Mouse (Mus musculus) lung, embryonic 15.5 days (tissue): ENCODE measurements around the gene Plcb4. TPM values are rescaled to one million over a fixed set of nuclear protein-coding genes. Genes with fewer than 3 reads are reported as not detected.

Source experiments
- ATAC-seq: fragments of 200-750 bp; cut with Nextera tagmentation; 2 replicates; pipeline ENCODE4 v1.8.0; 2017; ENCODE audit warnings: moderate number of reproducible peaks, borderline replicate concordance; ENCODE audit not compliant: low FRiP score, low TSS enrichment; ENCODE audit errors: extremely low read depth
- H3K27ac ChIP-seq: fragments of 300-500 bp; sonication (generic); 2 replicates; pipeline ENCODE4 v1.5.1; 2015; ENCODE audit warnings: moderate library complexity, mild to moderate bottlenecking, inconsistent platforms
- H3K27me3 ChIP-seq: fragments of 300-500 bp; sonication (generic); 2 replicates; pipeline ENCODE4 v1.6.1; 2015; ENCODE audit warnings: inconsistent platforms
- H3K36me3 ChIP-seq: fragments of 300-500 bp; sonication (generic); 2 replicates; pipeline ENCODE4 v1.6.1; 2015; ENCODE audit warnings: inconsistent platforms
- H3K4me1 ChIP-seq: fragments of 300-500 bp; sonication (generic); 2 replicates; pipeline ENCODE4 v1.6.1; 2015; ENCODE audit warnings: inconsistent platforms
- H3K4me2 ChIP-seq: fragments of 300-500 bp; sonication (generic); 2 replicates; pipeline ENCODE4 v1.6.1; 2015; ENCODE audit warnings: inconsistent platforms, mild to moderate bottlenecking, moderate library complexity
- H3K4me3 ChIP-seq: fragments of 300-500 bp; sonication (generic); 2 replicates; pipeline ENCODE4 v1.5.1; 2015; ENCODE audit warnings: mild to moderate bottlenecking, inconsistent platforms
- H3K9ac ChIP-seq: fragments of 300-500 bp; sonication (generic); 2 replicates; pipeline ENCODE4 v1.6.1; 2015; ENCODE audit warnings: inconsistent platforms
- H3K9me3 ChIP-seq: fragments of 300-500 bp; sonication (generic); 2 replicates; pipeline ENCODE4 v1.6.1; 2016; ENCODE audit warnings: inconsistent platforms
- WGBS: fragments of 180-500 bp; shearing (Covaris S2); methylation state at CpG from one replicate; pipeline ENCODE4 v1.1.7; 2015; 5-methylcytosine and 5-hydroxymethylcytosine counted together
- polyA plus RNA-seq: library from polyadenylated mRNA; unstranded; fragments of >200 nt; fragmentation: Nextera tagmentation; extraction: Ambion mirVana; gene quantifications from 2 replicates; pipeline ENCODE4 v1.2.1, GENCODE M21; 2015

Gene Plcb4
- polyA plus RNA-seq, 1 experiment from 2014 or later, result 20.4 TPM

DNA sequence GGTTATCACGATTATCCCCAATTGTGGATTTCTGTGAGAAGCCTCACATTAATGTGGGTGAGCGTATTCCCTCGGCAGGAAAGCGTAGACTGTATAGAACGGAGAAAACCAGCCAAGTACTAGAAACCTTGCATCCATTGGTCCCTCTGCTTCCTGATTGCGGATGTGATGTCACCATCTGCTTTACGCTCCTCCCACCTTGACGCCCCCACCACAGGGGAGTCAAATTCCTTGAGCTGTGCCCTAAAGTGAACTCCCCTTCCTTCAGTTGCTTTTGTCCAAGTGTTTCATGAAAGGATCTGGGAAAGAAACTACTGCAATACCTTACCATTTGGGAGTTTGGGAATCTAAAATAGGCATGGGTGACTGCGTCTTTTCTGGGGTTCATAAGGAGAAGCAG, 111.4 kb downstream of the Plcb4 start:
- H3K27ac ChIP-seq, result no peak overlapping the region
- H3K36me3 ChIP-seq, result no peaks in the 10 kb centered on the region
- no peaks in the 10 kb centered on the region for H3K9me3 ChIP-seq
- 85% methylated on average over 9 of the region's 9 CpGs for WGBS
- no peak for ATAC-seq
- H3K4me3 ChIP-seq, result no peak overlapping the region
- no peak overlapping the region for H3K4me2 ChIP-seq
- H3K4me1 ChIP-seq, result peaks cover 12% of the 10 kb centered on the region; the same call in 1 of the 2 replicates
- H3K27me3 ChIP-seq, result no peaks in the 10 kb centered on the region
- H3K9ac ChIP-seq, result no peak overlapping the region

GRCm38 (mm10) chr2:135773194-135773972, 114.6 kb downstream of the Plcb4 start:
- 40% methylated on average over 10 of the region's 10 CpGs for WGBS
- no peak overlapping the region for H3K27ac ChIP-seq

DNA sequence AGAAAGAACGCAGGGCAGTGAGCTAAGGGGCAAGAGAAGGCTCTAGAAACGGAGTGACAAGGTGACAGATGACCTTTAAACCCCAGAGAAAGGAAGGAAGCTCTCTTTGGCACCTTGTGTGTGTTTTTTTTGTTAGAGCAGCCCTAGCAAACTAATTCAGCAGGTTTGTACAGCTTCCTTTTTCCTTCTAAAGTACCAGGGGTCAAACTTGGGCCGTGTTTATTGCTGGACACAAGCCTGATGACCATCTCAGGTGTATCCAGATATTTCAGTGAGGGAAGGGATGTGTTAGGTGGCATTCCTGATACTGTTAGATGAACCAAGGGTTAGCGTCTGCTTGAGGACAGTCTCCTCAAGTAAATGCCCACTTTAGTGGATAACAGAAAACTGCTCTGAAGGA, 116.2 kb downstream of the Plcb4 start:
- Histone ChIP-seq H3K27me3 (no peaks in the 10 kb centered on the region), H3K4me3 (no peak overlapping the region), H3K9me3 (no peaks in the 10 kb centered on the region), H3K36me3 (no peaks in the 10 kb centered on the region), H3K9ac (no peak overlapping the region), H3K27ac (no peak overlapping the region), H3K4me1 (no peaks in the 10 kb centered on the region), H3K4me2 (no peak overlapping the region)
- no peak for ATAC-seq
- 46% methylated on average over 4 of the region's 4 CpGs for WGBS

More at GRCm38 (mm10) chr2:135773194-135773972, 114.6 kb downstream of the Plcb4 start:
- no peak for ATAC-seq
- Histone ChIP-seq H3K4me3 (no peak overlapping the region), H3K36me3 (no peaks in the 10 kb centered on the region), H3K4me1 (no peaks in the 10 kb centered on the region), H3K27me3 (no peaks in the 10 kb centered on the region), H3K4me2 (no peak overlapping the region), H3K9ac (no peak overlapping the region), H3K9me3 (no peaks in the 10 kb centered on the region)

DNA sequence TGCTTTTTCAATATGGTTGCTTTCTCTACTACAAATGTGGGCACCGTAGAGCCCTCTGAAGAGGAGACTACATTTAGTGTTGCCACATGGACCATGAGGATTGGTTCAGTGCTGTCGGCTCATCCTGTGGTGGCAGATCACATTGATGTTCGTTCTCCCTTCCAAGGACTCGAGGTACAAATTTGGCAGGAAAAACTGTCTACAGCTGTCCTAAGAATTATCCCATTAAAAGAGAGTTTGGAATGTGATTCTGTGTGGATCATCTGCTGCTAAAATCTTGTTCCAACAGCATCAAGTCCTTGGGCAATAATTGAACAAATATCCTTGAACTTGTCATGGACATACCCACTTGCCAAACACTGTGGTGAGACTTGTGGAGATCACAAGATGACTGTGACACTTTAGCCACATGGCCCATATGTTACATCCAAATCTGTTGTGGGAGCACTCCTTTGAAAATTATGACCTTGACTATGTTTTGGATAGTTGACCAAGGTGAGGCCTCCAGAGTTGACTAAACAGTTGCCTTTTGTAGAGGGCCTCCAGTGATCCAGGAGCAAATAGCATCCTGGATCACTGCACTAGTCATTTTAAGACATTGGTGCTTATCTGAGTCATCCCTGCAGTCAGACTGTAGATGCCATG, 117.4 kb downstream of the Plcb4 start:
- H3K4me1 ChIP-seq, result no peaks in the 10 kb centered on the region
- H3K27ac ChIP-seq, result no peak overlapping the region
- no peaks in the 10 kb centered on the region for H3K27me3 ChIP-seq
- 88% methylated on average over 4 of the region's 4 CpGs for WGBS
- no peaks in the 10 kb centered on the region for H3K9me3 ChIP-seq
- no peaks in the 10 kb centered on the region for H3K36me3 ChIP-seq
- no peak for ATAC-seq
- H3K4me3 ChIP-seq, result no peak overlapping the region
- no peak overlapping the region for H3K4me2 ChIP-seq
- no peak overlapping the region for H3K9ac ChIP-seq

GRCm38 (mm10) chr2:135781391-135781790, 122.6 kb downstream of the Plcb4 start:
- Histone ChIP-seq H3K27ac (no peak overlapping the region), H3K9ac (no peak overlapping the region), H3K36me3 (no peaks in the 10 kb centered on the region), H3K4me3 (no peak overlapping the region), H3K9me3 (no peaks in the 10 kb centered on the region), H3K4me1 (no peaks in the 10 kb centered on the region), H3K27me3 (no peaks in the 10 kb centered on the region), H3K4me2 (no peak overlapping the region)
- no peak for ATAC-seq
- 58% methylated on average over 6 of the region's 6 CpGs for WGBS

DNA sequence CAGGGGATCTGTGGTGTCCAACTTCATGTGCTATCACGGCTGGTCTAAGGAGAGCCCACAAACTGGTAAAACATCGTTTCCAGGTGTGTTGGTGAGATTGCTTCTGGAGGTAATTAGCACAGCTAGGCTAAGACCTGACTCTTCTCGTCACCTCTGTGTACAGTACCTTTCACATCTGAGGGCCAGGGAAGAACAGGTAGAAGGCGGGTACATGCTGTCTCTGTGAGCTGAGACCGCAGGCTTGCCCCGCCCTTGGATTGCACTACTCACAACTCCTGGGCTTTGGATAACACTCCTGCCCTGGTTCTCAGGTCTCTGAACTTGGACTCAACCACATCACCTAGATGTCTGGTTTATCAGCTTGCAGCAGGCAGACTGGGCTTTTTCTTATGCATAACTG, 128.6 kb downstream of the Plcb4 start:
- Histone ChIP-seq H3K9ac (no peak overlapping the region), H3K4me3 (no peak overlapping the region), H3K9me3 (no peaks in the 10 kb centered on the region), H3K4me1 (no peaks in the 10 kb centered on the region), H3K4me2 (no peak overlapping the region), H3K36me3 (no peaks in the 10 kb centered on the region), H3K27me3 (no peaks in the 10 kb centered on the region), H3K27ac (no peak overlapping the region)
- ATAC-seq, result no peak
- WGBS, result 96% methylated on average over 6 of the region's 6 CpGs

DNA sequence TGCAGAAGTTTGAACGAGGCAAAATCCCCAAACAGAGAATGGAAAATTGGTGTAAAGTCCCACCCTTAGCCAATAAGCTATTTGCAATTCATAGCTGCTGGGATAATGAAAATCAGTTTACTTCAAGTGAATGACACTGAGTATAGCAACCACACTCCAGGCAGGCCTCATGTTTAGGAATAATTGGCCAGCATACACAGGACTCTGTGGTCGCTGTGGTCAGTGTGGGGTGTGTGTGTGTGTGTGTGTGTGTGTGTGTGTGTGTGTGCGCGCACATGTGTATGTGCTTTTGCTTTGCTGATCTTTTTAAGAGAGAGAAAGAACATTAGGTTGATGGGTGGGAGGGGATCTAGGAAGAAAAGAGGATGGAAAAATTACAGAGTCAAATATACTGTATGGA, 134.1 kb downstream of the Plcb4 start:
- ATAC-seq, result no peak
- no peak overlapping the region for H3K4me3 ChIP-seq
- H3K36me3 ChIP-seq, result no peaks in the 10 kb centered on the region
- H3K4me1 ChIP-seq, result peaks cover 6% of the 10 kb centered on the region; the same call in 1 of the 2 replicates
- H3K27me3 ChIP-seq, result no peaks in the 10 kb centered on the region
- no peaks in the 10 kb centered on the region for H3K9me3 ChIP-seq
- 88% methylated on average over 4 of the region's 4 CpGs for WGBS
- H3K4me2 ChIP-seq, result no peak overlapping the region
- H3K9ac ChIP-seq, result no peak overlapping the region
- H3K27ac ChIP-seq, result no peak overlapping the region

GRCm38 (mm10) chr2:135796684-135797083, 137.9 kb downstream of the Plcb4 start:
- H3K36me3 ChIP-seq, result no peaks in the 10 kb centered on the region
- no peak overlapping the region for H3K27ac ChIP-seq
- no peaks in the 10 kb centered on the region for H3K27me3 ChIP-seq
- no peak overlapping the region for H3K9ac ChIP-seq
- no peak overlapping the region for H3K4me3 ChIP-seq
- H3K4me2 ChIP-seq, result no peak overlapping the region
- no peak for ATAC-seq
- 75% methylated on average over 5 of the region's 5 CpGs for whole genome bisulfite sequencing
- peaks cover 10% of the 10 kb centered on the region; the same call in 1 of the 2 replicates for H3K4me1 ChIP-seq
- no peaks in the 10 kb centered on the region for H3K9me3 ChIP-seq

GRCm38 (mm10) chr2:135797677-135798546, 139.1 kb downstream of the Plcb4 start:
- WGBS, result 54% methylated on average over 5 of the region's 5 CpGs
- Histone ChIP-seq H3K27me3 (no peaks in the 10 kb centered on the region), H3K4me3 (no peak overlapping the region), H3K9ac (no peak overlapping the region), H3K9me3 (no peaks in the 10 kb centered on the region), H3K4me1 (peaks cover 10% of the 10 kb centered on the region; the same call in 1 of the 2 replicates), H3K36me3 (no peaks in the 10 kb centered on the region), H3K27ac (no peak overlapping the region), H3K4me2 (no peak overlapping the region)
- ATAC-seq, result no peak

DNA sequence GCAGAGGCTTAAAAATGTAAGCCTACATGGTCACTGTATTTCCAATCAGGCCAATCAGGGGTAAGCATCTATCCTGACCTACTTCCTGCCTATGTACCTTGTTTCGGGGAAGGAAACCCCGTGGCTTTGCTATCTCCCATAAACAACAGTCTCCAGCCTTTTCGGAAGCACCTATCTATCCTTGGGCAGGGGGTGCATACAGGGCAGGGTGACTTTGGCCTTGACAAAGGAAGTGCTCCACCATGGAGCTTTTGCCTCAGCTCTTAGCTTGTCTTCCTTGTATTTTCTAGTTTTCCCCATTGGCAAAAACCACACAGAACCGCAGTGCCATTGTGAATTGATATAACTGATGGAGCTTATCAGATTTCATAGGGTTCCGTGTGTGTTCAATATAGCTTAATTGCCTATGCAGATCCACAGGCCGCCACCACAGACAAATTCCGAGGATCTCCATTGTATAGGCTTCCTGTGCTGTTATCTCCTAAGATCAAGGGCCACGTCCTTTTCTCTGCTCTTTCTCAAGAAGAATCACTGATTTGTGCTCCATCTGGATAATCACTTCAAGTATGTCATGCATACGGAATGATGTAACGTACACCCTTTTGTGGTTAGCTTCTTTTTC, 140.4 kb downstream of the Plcb4 start:
- Histone ChIP-seq H3K9ac (no peak overlapping the region), H3K4me1 (peaks cover 10% of the 10 kb centered on the region; the same call in 1 of the 2 replicates), H3K27me3 (no peaks in the 10 kb centered on the region), H3K4me2 (no peak overlapping the region), H3K36me3 (no peaks in the 10 kb centered on the region), H3K9me3 (no peaks in the 10 kb centered on the region), H3K4me3 (no peak overlapping the region), H3K27ac (no peak overlapping the region)
- ATAC-seq, result no peak
- 83% methylated on average over 10 of the region's 10 CpGs for WGBS

DNA sequence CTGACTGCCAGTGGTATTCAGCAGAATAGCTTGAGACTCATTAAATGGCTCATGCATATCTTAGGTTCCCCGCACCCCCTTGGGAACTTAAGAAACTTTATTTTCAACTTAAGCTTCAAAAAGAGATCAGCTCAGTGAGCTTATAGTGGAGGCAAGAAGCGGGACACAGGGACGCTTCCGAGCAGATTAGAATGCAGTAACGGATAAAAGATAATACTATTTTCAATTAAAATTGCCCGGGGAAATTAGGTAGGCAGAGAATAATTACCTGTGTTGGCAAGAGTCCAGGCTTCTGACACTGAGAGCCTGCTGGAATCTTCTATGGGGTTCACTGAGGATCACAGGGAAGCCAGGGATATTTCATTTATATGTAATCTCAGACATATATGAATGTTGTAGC, 141.6 kb downstream of the Plcb4 start:
- Histone ChIP-seq H3K9me3 (no peaks in the 10 kb centered on the region), H3K9ac (no peak overlapping the region), H3K27ac (no peak overlapping the region), H3K27me3 (no peaks in the 10 kb centered on the region), H3K36me3 (no peaks in the 10 kb centered on the region), H3K4me2 (no peak overlapping the region), H3K4me3 (no peak overlapping the region), H3K4me1 (peaks cover 10% of the 10 kb centered on the region; the same call in 1 of the 2 replicates)
- ATAC-seq, result no peak
- 75% methylated on average over 6 of the region's 6 CpGs for WGBS
